Mouse (Mus musculus) kidney, postnatal 25 days (tissue): Measurements from ENCODE around the gene Tor3a.

ENCODE experiments used
- DNase-seq, 2 experiments: peaks; one replicate each; pipeline ENCODE4 v3.0.0; 2021; ENCODE audit warnings: mixed read lengths in 2 of 2

Tor3a gene

DNA sequence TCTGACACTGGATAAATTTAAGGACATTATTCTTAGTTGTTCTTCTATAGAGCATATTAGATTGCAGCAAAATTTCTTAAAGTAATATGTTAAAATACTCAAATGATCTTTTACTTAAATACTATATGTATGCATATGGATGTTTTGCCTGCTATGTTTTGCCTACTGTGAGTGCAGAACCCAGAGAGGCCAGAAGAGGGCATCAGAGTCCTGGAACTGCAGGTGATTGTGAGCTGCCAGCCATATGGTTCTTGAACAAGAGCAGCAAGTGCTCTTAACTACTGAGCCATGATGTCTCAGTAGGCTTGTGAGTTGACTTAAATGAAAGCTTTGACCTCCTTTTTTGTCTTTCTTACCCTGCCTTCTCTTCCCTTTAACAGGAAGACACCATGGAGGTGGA lies 43.2 kb downstream of the Tor3a start:
- peak in 1 of 2 experiments; percentile 23 for DNase-seq

DNA sequence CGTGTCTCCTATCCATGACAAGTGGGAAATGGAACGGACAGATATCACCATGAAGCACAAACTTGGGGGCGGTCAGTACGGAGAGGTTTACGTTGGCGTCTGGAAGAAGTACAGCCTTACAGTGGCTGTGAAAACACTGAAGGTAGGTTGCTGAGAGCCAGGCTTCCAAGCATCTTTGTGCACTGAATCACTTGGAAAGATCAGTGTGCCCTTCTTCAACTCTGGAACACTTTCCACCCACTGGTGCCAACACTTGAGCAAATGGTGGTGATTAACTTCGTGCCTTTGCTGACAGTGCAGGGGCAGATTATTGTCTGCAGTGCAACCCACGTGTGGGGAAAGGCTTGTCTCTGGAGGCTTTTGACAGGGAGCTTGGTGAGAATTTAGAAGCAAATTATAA lies 44.2 kb downstream of the Tor3a start:
- peak in 1 of 2 experiments; percentile 16 for DNase-seq

DNA sequence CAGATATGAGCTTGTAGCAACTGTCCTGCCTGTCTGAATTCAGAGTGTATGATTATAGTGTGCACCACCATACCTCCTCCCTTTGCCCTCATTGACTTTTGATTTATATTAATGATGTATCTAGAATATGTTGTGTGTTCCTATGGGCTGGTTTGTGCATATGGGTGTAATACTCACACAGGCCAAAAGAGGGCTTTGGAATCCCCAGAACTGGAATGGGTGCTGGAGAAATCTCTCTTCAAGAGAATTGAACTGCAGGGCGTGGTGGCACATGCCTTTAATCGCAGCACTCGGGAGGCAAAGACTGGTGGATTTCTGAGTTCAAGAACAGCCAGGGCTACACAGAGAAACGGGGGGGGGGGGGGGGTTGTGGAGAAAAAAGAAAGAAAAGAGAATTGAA lies 47.4 kb downstream of the Tor3a start:
- no peak for DNase-seq

DNA sequence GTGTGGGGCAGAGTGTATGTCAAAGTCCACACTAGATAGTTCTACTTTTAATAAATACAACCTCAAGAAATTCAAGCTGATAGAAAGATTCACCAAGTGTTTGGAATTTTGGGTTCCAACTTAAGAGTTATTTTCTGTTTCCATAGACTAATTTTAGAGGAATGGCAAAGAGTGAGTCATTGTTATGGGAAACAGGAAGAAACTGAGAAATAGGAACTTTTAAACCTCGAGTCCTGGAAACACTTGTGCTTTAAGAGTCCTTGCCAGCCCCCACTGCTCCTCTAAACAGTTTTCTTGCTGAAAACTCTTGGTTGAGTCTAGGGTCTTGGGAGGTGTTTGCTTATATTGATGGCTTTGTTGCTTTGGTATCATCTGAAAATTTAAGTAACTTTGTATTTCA lies 49.9 kb downstream of the Tor3a start:
- no peak for DNase-seq

DNA sequence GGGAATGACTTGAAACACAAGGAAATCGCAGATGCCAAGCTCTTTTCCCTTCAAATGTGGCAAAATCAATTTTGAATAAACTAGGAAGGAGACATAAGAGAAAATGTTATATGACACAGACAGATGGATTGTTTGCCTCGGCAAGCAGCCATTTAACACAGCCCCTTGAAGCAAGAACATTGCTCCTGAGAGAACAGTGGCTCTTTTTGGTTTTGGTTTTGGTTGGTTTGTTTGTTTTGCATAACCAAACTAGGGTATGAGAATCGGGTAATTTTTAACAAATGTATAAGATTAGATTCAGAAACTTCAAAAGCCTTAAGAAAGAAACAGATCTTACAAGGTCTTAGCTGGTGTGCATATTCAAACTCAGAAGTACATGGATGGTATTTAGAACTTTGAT lies 53.2 kb downstream of the Tor3a start:
- no peak for DNase-seq

DNA sequence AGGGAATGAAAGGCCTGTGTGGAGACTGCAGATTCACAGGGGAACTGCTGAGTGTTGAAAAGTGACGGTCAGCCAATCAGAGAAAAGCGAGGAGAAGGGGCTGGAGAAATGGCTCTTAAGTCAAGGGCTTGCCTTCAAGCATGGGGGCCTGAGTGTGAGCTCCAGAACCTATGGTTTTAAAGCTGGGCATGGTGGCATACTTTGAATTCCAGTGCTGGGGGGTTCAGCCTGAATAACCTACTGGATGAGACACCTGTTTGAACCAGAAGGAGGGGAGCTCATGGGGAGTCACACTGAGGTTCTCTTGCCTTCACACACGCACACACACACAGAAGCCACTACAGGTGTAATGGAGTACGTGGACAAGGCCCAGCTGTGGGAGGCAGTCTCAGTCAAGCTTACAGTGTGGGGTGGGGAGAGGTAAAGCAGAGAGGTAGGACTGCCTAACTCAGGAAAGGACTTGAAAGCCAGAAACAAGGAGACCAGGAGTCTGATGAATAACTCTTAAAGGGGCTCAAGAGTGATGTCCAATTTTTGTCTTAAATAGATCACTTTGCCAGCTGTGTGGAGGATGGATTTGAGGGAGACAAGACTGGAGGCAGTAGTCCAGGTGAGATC lies 53.8 kb downstream of the Tor3a start:
- no peak for DNase-seq

DNA sequence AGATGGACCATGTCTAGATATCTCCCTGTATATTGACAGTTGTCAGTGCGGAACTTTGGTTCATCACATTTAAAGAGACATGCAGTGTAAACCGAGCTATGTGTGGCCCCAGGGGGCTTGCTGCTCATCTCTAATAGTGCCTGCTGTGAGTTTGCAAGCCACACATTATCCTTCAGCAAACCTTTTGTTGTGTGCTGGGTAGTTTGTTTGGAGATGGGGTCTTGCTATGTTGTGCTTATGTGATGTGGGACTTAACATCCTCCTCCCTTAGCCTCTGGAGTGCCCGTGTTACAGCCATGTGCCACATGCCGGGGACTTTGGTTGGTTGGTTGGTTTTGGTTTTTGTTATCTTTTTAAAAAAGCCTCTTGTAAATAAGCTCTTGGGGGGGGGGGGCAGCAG lies 56.3 kb downstream of the Tor3a start:
- DNase-seq: no peak

DNA sequence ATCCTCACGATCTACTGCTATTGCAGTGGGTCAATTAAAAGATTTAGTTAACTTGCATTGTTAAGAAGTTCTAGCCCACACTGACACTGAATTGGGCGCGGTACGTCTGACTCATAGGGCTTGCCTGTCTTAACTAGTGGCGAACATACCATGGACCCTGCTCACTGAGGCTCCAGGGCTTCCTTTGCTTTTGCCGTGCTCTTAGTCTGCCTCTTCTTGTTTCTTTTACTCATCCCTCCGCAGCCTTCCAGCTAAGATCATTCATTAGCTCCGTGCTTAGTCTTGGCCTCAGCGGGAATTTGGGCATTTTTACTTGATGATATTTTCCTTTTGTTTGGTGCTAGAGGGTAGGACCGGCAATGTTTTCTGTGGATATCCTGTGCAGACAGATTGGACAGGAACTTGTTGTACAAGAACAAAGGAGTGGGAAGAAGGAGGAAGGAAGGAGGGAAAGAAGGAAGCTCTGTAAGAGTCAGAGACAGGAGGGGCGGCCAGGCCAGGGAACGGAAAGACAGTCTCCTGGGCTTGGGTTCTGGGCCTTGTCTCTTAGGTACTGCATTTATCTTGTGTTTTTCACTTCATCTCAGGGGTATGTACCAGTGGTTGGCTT lies 57.1 kb downstream of the Tor3a start:
- no peak for DNase-seq

DNA sequence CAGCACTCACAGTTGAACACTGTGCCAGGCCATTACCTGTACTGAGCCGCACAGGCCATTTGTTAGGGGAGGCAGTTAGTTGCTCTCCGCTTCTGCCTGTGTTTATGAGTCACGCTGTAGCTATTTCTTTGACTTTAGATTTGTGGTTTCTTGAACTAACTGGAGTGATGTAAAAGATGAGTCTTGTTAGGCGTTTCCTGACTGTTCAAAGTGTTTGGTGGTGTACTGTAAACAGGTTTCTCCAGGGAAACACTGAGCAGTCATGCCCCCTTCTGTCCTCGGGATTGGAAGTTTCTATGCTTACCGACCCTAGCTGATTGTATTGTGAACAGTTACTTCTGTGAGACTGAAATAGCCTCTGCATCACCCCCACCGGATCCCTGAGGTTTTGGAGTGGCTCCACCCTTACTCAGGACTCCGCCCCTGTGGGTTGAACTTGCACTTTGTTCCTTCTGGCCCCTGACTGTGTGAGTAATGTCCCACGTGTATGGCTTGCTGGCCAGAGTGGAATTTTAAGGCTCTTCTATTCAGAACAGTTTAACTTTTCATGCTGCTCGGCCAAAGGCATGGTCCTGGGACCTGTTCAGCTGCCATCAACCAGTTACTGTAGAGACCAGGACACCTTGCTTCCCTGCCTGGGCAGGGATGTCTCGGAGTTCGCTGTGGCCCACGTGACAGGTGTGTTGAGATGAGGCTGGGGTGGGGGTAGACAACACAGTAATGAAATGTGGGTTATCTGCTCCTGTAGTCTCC lies 58.6 kb downstream of the Tor3a start:
- peak; percentile 84 to 92 for DNase-seq

DNA sequence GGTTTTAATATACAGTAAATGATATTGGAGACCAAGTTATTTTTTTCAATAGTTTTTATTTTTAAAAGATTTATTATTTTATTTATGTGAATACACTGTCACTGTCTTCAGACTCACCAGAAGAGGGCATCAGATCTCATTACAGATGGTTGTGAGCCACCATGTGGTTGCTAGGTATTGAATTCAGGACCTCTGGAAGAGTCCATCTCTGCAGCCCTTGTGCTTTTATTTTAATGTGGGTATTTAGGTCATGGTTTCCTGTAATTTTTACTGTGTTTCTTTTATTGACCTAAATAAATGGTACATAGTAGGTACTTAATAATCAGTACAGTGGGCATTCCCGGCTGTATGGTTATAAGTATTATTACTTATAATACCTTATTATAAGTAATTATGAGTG lies 59.4 kb downstream of the Tor3a start:
- DNase-seq: no peak

DNA sequence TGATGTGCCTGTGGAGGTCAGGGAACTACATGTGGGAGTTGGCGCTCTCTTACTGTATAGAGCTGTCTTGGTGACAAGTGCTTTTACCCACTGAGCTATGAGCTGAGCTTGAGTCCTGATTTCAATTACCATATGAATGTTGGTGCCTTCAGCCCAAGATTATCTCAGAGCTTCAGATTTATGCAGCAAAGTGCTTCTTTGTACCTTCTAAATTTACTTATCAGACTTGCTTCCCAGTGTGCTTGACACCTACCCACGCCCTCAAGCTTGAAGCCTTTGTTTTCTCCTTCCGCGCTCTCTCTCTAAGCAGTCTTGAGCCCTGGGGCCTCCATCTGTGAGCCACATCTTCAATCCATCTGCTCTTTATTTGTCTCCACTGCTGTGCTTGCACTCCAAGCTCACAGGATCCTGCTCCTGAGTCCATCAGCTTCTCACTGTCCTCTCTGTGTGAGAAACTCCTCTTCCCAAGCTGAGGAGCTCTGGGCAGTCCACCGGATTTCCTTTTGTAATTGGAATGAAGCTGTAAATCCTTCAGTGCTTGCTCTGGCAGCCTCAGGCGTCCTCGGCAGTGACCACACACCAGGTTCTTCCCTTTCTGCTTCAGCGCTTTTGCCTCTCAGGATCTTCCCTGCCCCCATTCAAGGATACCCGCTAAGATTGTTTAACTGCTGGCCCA lies 60.2 kb downstream of the Tor3a start:
- DNase-seq: peak; percentile 59 to 83

DNA sequence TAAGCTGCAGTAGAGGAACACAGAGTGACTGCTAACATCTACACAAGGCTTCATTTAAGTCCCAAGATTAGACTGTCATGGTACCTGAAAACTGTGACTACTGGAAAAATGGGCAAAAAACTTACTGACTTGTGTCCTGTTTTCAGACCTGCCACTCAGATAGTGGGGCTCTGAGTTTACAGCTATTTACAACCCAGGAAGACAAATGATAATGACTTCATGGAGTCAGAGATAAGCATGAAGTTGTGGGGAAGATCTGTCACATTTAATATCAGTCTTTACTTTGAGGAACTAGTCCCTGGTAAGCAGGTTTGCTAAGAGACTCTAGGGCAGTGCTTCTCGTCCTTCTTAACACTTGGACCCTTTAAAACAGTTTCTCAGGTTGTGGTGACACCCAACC lies 63.9 kb downstream of the Tor3a start:
- DNase-seq: no peak

DNA sequence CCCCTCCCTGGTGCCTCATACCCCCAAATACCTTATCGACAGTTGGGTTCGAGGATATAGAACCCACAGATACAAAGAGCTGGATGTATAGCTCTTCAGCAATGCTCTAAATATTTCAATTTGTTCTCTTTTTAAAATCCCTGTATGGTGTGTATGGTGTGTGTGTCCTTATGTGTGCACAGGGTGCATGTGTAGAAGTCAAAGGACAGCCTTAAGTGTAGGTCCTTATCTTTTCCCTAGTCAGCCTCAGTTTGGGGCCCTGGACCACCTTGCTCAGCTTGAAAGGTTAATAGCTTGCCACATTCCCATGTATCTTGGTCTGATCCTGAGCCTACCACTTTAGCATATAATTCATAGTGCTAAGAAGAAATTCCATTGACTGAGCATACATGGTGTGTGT lies 65.7 kb downstream of the Tor3a start:
- DNase-seq: no peak

DNA sequence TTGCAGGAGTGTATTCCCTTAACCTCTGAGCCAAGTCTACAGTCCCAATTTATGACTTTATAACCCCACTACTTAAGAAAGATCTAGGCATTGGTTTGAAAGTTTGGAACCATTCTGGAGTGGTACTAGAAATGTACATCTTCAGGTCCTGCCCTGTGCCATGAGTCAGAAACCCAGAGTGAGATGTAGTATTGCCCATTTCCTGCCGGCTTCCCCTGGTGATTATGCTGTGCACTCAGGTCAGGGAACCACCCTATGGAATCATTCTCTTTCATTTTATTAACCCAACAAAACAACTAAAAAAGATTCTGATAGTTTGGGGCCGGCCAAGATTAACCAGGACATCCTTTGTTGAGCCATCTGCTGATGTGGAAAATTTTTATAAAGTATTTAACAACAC lies 68.2 kb downstream of the Tor3a start:
- DNase-seq: no peak

DNA sequence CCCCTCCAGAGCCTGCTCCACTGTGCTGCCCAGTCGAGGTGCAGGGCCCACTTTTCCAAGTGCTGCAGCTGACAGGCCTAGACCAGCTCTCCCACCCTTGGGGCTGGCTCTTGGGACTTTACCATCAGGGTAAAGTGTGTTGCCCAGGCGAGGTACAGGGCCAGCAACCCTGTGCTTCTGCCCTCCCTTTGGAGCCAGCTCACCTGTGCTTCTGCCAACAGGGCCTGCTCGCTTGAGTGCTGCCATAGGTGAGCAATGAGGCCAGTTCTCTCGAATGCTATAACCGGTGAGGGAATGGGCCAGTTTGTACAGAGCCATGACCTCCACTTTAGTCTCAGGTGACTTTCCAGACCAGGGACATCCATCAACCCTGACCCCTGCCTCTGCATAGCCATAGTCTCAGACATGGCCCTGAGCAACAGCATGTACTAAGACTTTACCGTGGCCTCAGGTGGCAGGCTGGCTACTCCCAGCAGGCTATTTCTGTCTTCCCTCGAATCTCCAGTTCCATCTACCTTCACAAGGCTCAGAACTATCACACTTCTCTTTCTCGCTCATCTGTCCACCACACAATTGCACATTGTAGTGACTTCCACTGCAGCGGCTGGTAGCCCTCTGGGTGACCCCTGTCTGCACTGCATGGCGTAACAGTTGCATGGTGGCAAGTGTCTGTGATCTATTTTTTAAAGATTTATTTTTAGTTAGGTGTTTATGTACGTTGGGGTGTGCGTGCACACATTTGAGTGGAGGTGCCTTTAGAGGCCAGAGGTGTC lies 68.9 kb downstream of the Tor3a start:
- DNase-seq: peak in 1 of 2 experiments; percentile 50
